Mouse (Mus musculus): ENCODE data around the gene Glrx3. TPM values are rescaled to one million over a fixed set of nuclear protein-coding genes. Genes with fewer than 3 reads are reported as not detected.

The Glrx3 gene
- polyA plus RNA-seq, 1 experiment from 2014 or later, result 69.2 TPM

Other genes with a start within 250 kb of the Glrx3 start
- 0.02 and 0.05 TPM in 2 replicates for gene Ebf3, start 123.2 kb upstream of the Glrx3 start, polyA plus RNA-seq (2015; fragmentation: Nextera tagmentation; extraction: Ambion mirVana)
- gene 9430038I01Rik, start 26.9 kb upstream of the Glrx3 start, polyA plus RNA-seq (2015; fragmentation: Nextera tagmentation; extraction: Ambion mirVana), result 6.3 and 6.8 TPM in 2 replicates